Mouse (Mus musculus): Measurements from ENCODE around the gene Cep162. TPM values are rescaled to one million over a fixed set of nuclear protein-coding genes. Genes with fewer than 3 reads are reported as not detected.

Gene Cep162
- polyA plus RNA-seq (2014; fragmentation: Nextera tagmentation; extraction: Ambion mirVana), result 6.4 and 7.3 TPM in 2 replicates

DNA sequence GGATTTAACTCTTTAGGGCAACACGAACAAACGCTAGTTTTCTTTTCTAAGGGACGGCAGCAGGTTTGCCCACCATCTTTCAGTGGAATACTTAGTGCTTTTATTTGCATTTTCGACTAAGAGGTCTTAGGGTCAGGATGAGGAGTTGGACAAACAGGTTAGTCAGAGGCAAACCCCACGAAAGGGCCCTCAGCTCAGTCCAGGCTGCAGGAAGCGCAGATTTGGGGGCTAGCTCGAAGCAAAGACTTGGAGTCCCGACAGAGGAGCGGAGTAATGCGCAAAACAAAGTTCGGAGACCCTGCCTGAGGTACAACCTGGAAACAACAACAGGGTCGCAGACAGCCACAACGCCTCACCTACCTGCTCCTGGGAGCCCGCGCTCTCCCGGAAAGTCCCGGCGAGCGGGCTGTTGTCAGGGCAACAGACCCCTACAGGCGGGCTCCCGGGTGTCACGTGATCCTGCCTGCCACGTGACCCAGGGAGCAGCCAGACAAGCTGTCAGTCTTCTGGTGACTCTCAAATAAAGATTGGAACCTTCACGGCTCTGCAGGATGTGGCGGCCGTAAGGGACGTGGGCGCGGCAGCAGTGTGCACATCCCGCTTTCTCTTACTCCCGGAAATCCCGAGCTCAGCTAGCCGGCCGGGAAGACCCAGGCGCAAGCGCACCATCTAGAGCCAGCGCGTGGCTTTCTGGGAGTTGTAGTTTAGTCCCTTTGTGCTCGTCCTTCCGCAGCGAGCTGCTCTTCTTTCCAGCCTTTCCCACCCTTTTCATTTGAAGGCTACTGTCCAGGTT, at the start of gene Cep162:
Cep162 (minus strand) TSS at position 634 of the 793 bp plus-strand sequence.
- peak; percentile 94 for DNase-seq (ENCODE audit: low spot score)
- H3K9me3 ChIP-seq (ENCODE audit: control insufficient read depth, low read length), result no peaks in the 10 kb centered on the region
- H3K4me1 ChIP-seq (replicated peaks; ENCODE audit: control insufficient read depth, insufficient read depth, low read length), result 0 out of 2 replicates have a peak, but pooled peaks cover 4% of the 10 kb centered on the region
- H3K9ac ChIP-seq (ENCODE audit: low read length), result peak within 1 kb of the TSS; percentile 54
- peak within 1 kb of the TSS; percentile 44 for H3K27ac ChIP-seq (ENCODE audit: low read depth)
- H3K4me2 ChIP-seq (ENCODE audit: low read length), result peak within 1 kb of the TSS; percentile 63
- H3K4me3 ChIP-seq (ENCODE audit: low read depth, low read length), result peak within 1 kb of the TSS; percentile 62
- no peaks in the 10 kb centered on the region for H3K36me3 ChIP-seq (ENCODE audit: control insufficient read depth, insufficient read depth, low read length)
- peak; percentile 99 for ATAC-seq (replicated peaks; ENCODE audit: low FRiP score, low TSS enrichment, low read depth)
- under 1% methylated on average over 41 of the region's 41 CpGs for WGBS
- H3K27me3 ChIP-seq (replicated peaks; ENCODE audit: control insufficient read depth, insufficient read depth, low read length), result no peaks in the 10 kb centered on the region

DNA sequence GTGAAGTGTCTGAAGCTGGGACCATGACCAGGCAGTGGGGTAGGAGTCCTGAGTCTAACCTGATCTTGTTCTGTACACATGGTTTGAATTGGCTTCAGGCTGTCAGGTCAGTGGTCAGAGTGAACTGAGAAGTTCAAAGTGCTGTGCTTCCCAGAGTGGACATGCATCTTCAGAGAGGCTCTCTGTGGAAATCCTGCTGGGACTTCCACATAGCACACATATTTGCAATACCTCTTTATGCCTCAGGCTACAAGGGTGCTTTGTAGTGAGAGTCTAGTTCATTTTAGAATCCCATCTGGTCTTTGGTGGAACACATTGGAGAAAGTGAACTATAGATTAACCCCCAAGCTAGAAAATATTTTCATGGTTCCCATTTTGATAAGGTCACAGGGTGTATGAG, 47.9 kb upstream of the Cep162 start:
- ATAC-seq (replicated peaks; ENCODE audit: low FRiP score, low TSS enrichment, low read depth) (no peak), DNase-seq (ENCODE audit: low spot score) (no peak)

DNA sequence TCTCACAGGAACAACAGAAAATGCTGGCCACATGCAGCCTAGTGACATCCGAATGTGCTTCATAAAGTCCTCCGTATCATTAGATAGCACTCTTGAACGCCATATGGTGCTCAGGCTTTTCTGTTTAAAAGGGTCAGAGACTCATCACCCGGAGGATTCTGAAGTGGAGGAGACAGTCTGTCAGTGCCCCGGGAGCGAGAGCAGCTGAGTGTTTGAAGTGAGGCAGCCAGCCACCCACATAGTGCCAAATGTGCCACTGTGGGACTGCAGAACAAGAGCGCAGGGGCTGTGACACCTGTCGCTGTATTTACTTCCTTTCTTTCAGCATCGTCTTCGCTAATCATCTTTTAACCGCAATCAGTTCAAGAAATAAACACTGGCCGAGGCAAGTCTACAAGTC, 43.6 kb upstream of the Cep162 start:
- ATAC-seq (replicated peaks; ENCODE audit: low FRiP score, low TSS enrichment, low read depth) (no peak), DNase-seq (ENCODE audit: low spot score) (peak; percentile 45)
- Histone ChIP-seq H3K9ac (ENCODE audit: low read length) (no peak overlapping the region), H3K4me1 (replicated peaks; ENCODE audit: control insufficient read depth, insufficient read depth, low read length) (no peaks in the 10 kb centered on the region), H3K4me3 (ENCODE audit: low read depth, low read length) (no peak overlapping the region), H3K9me3 (ENCODE audit: control insufficient read depth, low read length) (no peaks in the 10 kb centered on the region), H3K27me3 (replicated peaks; ENCODE audit: control insufficient read depth, insufficient read depth, low read length) (no peaks in the 10 kb centered on the region), H3K36me3 (ENCODE audit: control insufficient read depth, insufficient read depth, low read length) (no peaks in the 10 kb centered on the region), H3K27ac (ENCODE audit: low read depth) (no peak overlapping the region), H3K4me2 (ENCODE audit: low read length) (no peak overlapping the region)
- 55% methylated on average over 12 of the region's 12 CpGs for WGBS

More for the DNA sequence above, 47.9 kb upstream of the Cep162 start:
- H3K36me3 ChIP-seq (ENCODE audit: control insufficient read depth, insufficient read depth, low read length), result no peaks in the 10 kb centered on the region
- H3K27me3 ChIP-seq (replicated peaks; ENCODE audit: control insufficient read depth, insufficient read depth, low read length), result no peaks in the 10 kb centered on the region
- no peaks in the 10 kb centered on the region for H3K4me1 ChIP-seq (replicated peaks; ENCODE audit: control insufficient read depth, insufficient read depth, low read length)
- H3K4me2 ChIP-seq (ENCODE audit: low read length), result no peak overlapping the region
- H3K27ac ChIP-seq (ENCODE audit: low read depth), result no peak overlapping the region
- H3K4me3 ChIP-seq (ENCODE audit: low read depth, low read length), result no peak overlapping the region
- no peaks in the 10 kb centered on the region for H3K9me3 ChIP-seq (ENCODE audit: control insufficient read depth, low read length)
- no peak overlapping the region for H3K9ac ChIP-seq (ENCODE audit: low read length)

DNA sequence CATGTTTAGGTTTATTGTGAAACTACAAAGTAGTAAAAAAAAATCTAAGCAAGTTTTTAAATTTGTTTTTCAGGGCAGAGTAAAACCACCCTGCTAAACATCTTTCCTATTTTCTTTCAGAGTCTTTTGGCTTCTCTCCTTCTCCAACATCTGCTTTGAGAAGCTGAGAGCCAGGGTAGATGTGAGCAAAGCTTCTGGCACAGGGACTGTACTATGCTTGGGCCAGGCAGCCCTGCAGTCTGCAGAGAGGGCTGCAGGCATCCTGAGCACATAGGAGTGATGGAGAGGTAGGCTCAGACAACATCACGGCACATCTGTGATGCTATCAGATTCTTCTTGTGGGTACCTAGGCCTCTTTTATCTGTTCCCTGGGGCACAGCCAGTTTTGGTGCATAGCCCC, 42.2 kb upstream of the Cep162 start:
- H3K4me3 ChIP-seq (ENCODE audit: low read depth, low read length), result no peak overlapping the region
- 83% methylated on average over 1 of the region's 1 CpGs for WGBS
- no peaks in the 10 kb centered on the region for H3K36me3 ChIP-seq (ENCODE audit: control insufficient read depth, insufficient read depth, low read length)
- no peak overlapping the region for H3K4me2 ChIP-seq (ENCODE audit: low read length)
- H3K4me1 ChIP-seq (replicated peaks; ENCODE audit: control insufficient read depth, insufficient read depth, low read length), result no peaks in the 10 kb centered on the region
- no peak overlapping the region for H3K27ac ChIP-seq (ENCODE audit: low read depth)
- H3K9ac ChIP-seq (ENCODE audit: low read length), result no peak overlapping the region
- ATAC-seq (replicated peaks; ENCODE audit: low FRiP score, low TSS enrichment, low read depth) (no peak), DNase-seq (ENCODE audit: low spot score) (no peak)
- H3K9me3 ChIP-seq (ENCODE audit: control insufficient read depth, low read length), result no peaks in the 10 kb centered on the region
- no peaks in the 10 kb centered on the region for H3K27me3 ChIP-seq (replicated peaks; ENCODE audit: control insufficient read depth, insufficient read depth, low read length)

DNA sequence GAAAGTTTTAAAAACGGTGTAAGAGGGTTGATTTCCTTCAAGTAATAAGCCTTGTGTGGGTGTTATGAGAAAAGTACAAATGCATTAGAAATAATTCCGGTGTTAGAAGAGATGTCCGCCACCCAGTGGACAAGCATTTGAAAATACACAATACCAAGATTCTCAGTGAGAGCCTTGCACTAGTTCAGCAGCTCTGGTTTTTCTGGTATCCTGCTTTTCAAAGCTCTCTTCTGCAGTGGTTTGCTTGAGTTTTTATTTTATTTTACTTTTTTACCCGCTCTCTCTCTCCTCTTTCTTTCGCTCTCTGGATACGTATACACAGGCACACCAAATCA, 327 bp upstream of the Cep162 start:
- 0 out of 2 replicates have a peak, but pooled peaks cover 4% of the 10 kb centered on the region for H3K4me1 ChIP-seq (replicated peaks; ENCODE audit: control insufficient read depth, insufficient read depth, low read length)
- WGBS, result 20% methylated on average over 6 of the region's 6 CpGs
- ATAC-seq (replicated peaks; ENCODE audit: low FRiP score, low TSS enrichment, low read depth), result peak; percentile 82

DNA sequence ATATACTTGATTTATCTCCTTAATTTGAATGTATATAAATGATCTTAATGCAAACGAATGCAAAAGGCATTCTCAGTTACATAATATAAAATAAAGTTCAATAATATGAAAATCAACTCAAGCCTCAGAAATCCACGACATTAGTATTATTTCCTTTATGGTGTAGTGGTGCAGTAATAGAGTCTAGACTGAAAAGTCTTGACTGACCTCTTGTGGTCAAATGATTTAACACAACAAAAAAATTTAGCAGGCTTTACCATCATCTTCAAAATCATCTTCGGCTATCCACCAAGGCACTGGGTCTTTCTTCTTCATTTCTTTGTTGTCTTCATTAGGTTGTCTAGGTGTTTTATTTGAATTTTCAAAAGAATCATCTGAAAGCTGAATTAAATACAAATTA, 7.2 kb downstream of the Cep162 start:
- no peak for DNase-seq (ENCODE audit: low spot score)
- Histone ChIP-seq H3K9me3 (ENCODE audit: control insufficient read depth, low read length) (no peaks in the 10 kb centered on the region), H3K36me3 (ENCODE audit: control insufficient read depth, insufficient read depth, low read length) (peaks cover 28% of the 10 kb centered on the region), H3K4me2 (ENCODE audit: low read length) (no peak overlapping the region), H3K9ac (ENCODE audit: low read length) (no peak overlapping the region), H3K27me3 (replicated peaks; ENCODE audit: control insufficient read depth, insufficient read depth, low read length) (no peaks in the 10 kb centered on the region), H3K4me3 (ENCODE audit: low read depth, low read length) (no peak overlapping the region), H3K27ac (ENCODE audit: low read depth) (no peak overlapping the region), H3K4me1 (replicated peaks; ENCODE audit: control insufficient read depth, insufficient read depth, low read length) (no peaks in the 10 kb centered on the region)
- WGBS, result 44% methylated on average over 3 of the region's 3 CpGs
- no peak for ATAC-seq (replicated peaks; ENCODE audit: low FRiP score, low TSS enrichment, low read depth)

More for the DNA sequence above, 327 bp upstream of the Cep162 start:
- peak overlapping the region; percentile 62 for H3K4me3 ChIP-seq (ENCODE audit: low read depth, low read length)
- DNase-seq (ENCODE audit: low spot score), result no peak
- no peaks in the 10 kb centered on the region for H3K36me3 ChIP-seq (ENCODE audit: control insufficient read depth, insufficient read depth, low read length)
- no peaks in the 10 kb centered on the region for H3K27me3 ChIP-seq (replicated peaks; ENCODE audit: control insufficient read depth, insufficient read depth, low read length)
- peak overlapping the region; percentile 54 for H3K9ac ChIP-seq (ENCODE audit: low read length)
- no peaks in the 10 kb centered on the region for H3K9me3 ChIP-seq (ENCODE audit: control insufficient read depth, low read length)
- H3K4me2 ChIP-seq (ENCODE audit: low read length), result peak overlapping the region; percentile 63
- no peak overlapping the region for H3K27ac ChIP-seq (ENCODE audit: low read depth)

DNA sequence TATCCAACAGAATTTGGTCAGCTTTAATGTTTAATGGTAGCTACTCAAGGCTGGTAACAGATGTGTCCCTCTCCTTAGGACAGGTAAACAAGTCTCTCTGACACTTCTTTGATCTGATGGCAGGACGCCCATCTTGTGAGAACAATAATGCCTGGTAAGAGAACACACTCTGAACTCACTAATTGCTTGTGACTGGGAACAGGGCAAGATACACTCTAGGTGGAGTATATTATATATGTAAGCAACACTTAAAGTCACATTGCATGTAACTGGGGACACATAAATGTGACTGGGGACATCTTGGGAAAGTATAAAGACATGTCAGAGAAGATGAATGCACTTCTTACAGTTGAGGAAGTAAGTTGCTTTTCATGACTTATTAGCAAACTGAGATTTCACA, 7.7 kb downstream of the Cep162 start:
- Histone ChIP-seq H3K27ac (ENCODE audit: low read depth) (no peak overlapping the region), H3K4me2 (ENCODE audit: low read length) (no peak overlapping the region), H3K27me3 (replicated peaks; ENCODE audit: control insufficient read depth, insufficient read depth, low read length) (no peaks in the 10 kb centered on the region), H3K9ac (ENCODE audit: low read length) (no peak overlapping the region), H3K36me3 (ENCODE audit: control insufficient read depth, insufficient read depth, low read length) (peaks cover 32% of the 10 kb centered on the region), H3K4me3 (ENCODE audit: low read depth, low read length) (no peak overlapping the region), H3K9me3 (ENCODE audit: control insufficient read depth, low read length) (no peaks in the 10 kb centered on the region), H3K4me1 (replicated peaks; ENCODE audit: control insufficient read depth, insufficient read depth, low read length) (no peaks in the 10 kb centered on the region)
- 90% methylated on average over 1 of the region's 1 CpGs for WGBS
- ATAC-seq (replicated peaks; ENCODE audit: low FRiP score, low TSS enrichment, low read depth) (no peak), DNase-seq (ENCODE audit: low spot score) (no peak)

DNA sequence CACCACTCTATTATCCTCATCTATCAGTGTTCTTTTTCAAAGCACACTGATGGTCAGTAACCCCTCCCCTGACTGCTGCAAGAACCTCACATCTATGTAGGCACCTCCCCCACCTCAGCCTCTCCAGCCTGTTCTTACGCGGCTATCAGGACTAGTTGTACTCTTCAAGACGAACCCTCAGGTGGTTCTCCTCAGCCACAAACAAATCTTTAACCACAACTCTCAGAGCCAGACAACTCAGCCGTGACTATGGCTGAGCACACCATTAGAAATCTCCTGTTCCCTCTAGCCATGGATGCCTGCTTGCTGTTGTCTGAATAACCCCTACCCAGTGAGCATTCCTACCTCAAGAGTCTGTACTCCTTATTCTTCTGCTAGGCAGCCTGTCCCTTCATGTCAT, 42.1 kb downstream of the Cep162 start:
- WGBS, result 80% methylated on average over 4 of the region's 4 CpGs
- Histone ChIP-seq H3K27ac (ENCODE audit: low read depth) (no peak overlapping the region), H3K4me3 (ENCODE audit: low read depth, low read length) (no peak overlapping the region), H3K27me3 (replicated peaks; ENCODE audit: control insufficient read depth, insufficient read depth, low read length) (no peaks in the 10 kb centered on the region), H3K4me1 (replicated peaks; ENCODE audit: control insufficient read depth, insufficient read depth, low read length) (no peaks in the 10 kb centered on the region), H3K9ac (ENCODE audit: low read length) (no peak overlapping the region), H3K9me3 (ENCODE audit: control insufficient read depth, low read length) (no peaks in the 10 kb centered on the region), H3K36me3 (ENCODE audit: control insufficient read depth, insufficient read depth, low read length) (peaks cover 55% of the 10 kb centered on the region), H3K4me2 (ENCODE audit: low read length) (no peak overlapping the region)
- ATAC-seq (replicated peaks; ENCODE audit: low FRiP score, low TSS enrichment, low read depth), result no peak
- DNase-seq (ENCODE audit: low spot score), result no peak

DNA sequence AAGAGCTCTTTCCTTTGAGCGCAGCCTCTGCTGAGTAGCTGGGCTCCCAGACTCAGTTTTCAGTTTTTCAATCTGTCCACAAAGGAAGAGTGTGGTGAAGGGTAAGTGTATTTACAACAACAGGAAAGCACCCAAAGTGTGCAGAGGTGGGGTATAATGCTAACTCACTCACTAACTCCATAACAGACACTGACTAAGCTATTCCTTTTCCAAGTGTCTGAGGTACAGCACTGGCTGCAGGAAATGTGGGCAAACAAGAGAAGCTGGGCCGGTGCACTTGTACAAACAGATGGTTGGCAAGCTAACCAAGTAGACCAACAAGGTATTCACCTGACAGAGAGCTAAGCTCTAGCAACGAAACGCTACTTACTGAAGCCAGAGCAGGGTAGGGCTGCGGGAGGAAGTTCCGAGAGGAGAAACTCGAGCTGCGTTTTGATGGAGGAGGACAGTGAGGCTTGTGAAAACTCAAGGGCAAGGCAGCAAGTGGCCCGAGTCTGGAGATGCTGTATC, 44.5 kb downstream of the Cep162 start:
- Histone ChIP-seq H3K27me3 (replicated peaks; ENCODE audit: control insufficient read depth, insufficient read depth, low read length) (no peaks in the 10 kb centered on the region), H3K9me3 (ENCODE audit: control insufficient read depth, low read length) (no peaks in the 10 kb centered on the region), H3K36me3 (ENCODE audit: control insufficient read depth, insufficient read depth, low read length) (peaks cover 60% of the 10 kb centered on the region), H3K4me1 (replicated peaks; ENCODE audit: control insufficient read depth, insufficient read depth, low read length) (no peaks in the 10 kb centered on the region), H3K4me3 (ENCODE audit: low read depth, low read length) (no peak overlapping the region), H3K27ac (ENCODE audit: low read depth) (no peak overlapping the region), H3K9ac (ENCODE audit: low read length) (no peak overlapping the region), H3K4me2 (ENCODE audit: low read length) (no peak overlapping the region)
- 90% methylated on average over 9 of the region's 9 CpGs for WGBS
- no peak for ATAC-seq (replicated peaks; ENCODE audit: low FRiP score, low TSS enrichment, low read depth)
- no peak for DNase-seq (ENCODE audit: low spot score)

Data from intestine, embryonic 14.5 days (tissue).